Mouse (Mus musculus): ENCODE data around the gene Mbnl1.

- TF ChIP-seq EP300 (IDR thresholded peaks at IDR 0.05; ENCODE audit: low read length) (no peak), CHD1 (IDR thresholded peaks at IDR 0.05; ENCODE audit: low read depth, low read length) (no peak), CTCF (conservative IDR thresholded peaks at IDR 0.05 in 1 of 2, IDR thresholded peaks at IDR 0.05 in 1 of 2; ENCODE audit: low read depth in 2 of 2, low read length in 2 of 2) (no peak), POLR2AphosphoS2 (IDR thresholded peaks at IDR 0.05; ENCODE audit: low read depth, low read length) (no peak), SMC3 (IDR thresholded peaks at IDR 0.05; ENCODE audit: low read depth, low read length) (no peak), POLR2A (IDR thresholded peaks at IDR 0.05; ENCODE audit: low read depth, low read length) (no peak), JUN (IDR thresholded peaks at IDR 0.05; ENCODE audit: insufficient read depth, low read depth, low read length) (no peak), RCOR1 (conservative IDR thresholded peaks at IDR 0.05; ENCODE audit: low read depth, low read length) (no peak), ZKSCAN1 (IDR thresholded peaks at IDR 0.05; ENCODE audit: borderline replicate concordance, low read depth, low read length) (no peak), USF1 (IDR thresholded peaks at IDR 0.05; ENCODE audit: low read depth, low read length) (no peak), MAFK (IDR thresholded peaks at IDR 0.05; ENCODE audit: insufficient replicate concordance, low read length) (no peak)
Observed at GRCm38 (mm10) chr3:60513337-60513736, 40.7 kb downstream of the Mbnl1 start.

Measured in CH12.LX (cell line).